Mouse (Mus musculus) E14TG2a.4 (cell line): ENCODE measurements around the gene Odaph.

Experiments used
- CTCF ChIP-seq: conservative IDR thresholded peaks from 2 replicates; pipeline ENCODE4 v1.5.1; 2014; ENCODE audit warnings: low read length
- NANOG ChIP-seq: IDR thresholded peaks from 2 replicates; pipeline ENCODE4 v1.6.1; 2014; ENCODE audit warnings: borderline replicate concordance, low read length, mixed read lengths

- TF ChIP-seq CTCF (no peak), NANOG (no peak)
Observed at GRCm38 (mm10) chr5:92019960-92020359, 32.7 kb downstream of the Odaph start.
